Mouse (Mus musculus) layer of hippocampus, adult 18-20 months (tissue): ENCODE measurements around the gene Fam129c. TPM values are rescaled to one million over a fixed set of nuclear protein-coding genes. Genes with fewer than 3 reads are reported as not detected.

ENCODE experiments used
- DNase-seq, 2 experiments: peaks; one replicate each; pipeline ENCODE4 v3.0.0; 2022; ENCODE audit warnings: low spot score in 2 of 2
- total RNA-seq, 2 experiments: library from RNA; stranded (reverse); gene quantifications; 2 replicates each; pipeline ENCODE4 v1.2.3; 2021

Fam129c gene
- total RNA-seq, 2 experiments from 2014 or later: 2.5 to 3.1 TPM

DNA sequence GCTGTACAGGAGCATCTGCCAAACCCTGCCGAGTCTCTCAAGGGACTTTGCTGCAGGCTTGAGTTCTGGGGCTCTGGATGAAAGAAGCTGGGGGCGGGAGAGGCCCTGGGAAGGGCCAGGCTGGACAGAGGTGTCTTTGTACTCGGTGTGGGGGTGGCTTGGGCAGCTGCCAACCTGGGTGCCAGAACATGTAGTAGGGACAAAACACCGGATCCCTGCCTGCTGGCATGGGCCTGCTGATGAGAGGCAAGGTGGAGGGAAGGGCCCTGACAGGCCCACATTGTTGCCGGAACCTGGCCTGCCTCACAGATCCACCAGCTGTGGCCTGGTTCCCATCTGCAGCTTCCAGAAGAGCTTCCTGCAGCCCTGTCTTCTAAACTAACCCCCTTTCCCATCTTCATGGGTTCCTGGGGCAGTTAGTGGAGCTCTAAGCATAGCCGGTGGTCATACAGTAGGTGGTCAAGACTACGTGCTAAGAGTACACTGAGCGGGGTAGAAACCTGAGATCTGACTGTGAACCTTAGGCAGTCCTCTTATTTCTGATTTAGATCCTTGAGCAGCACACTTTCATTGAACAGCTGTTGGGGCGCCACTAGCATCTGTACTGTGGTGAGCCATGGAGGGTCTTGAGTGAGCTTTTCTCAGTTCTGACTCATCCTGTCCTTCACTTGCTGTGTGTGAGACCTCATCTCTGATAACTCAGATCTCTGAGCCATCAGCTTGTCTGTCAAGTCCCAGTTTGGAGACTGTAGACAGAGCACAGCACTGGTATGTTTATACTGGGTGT lies 24.4 kb upstream of the Fam129c start:
- DNase-seq: peak; percentile 72 to 88

DNA sequence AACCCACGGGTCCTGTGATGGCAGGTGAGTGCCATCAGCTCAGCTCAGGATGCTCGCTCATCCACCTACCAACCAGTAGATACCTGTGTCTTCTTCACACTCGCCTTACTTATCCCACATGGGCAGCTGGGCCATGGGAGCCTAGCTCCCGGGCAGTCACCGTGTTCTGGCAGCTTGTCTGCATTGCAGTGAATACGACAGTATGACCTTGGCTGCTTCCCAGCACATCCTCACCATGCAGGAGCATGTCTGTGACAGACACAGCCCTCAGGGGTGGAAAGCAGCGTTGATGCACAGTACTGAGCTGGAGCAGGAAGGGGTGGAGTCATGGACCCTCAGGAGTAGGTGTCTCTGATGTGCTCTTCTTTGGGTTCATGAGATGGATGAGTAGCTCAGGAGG lies 23.0 kb upstream of the Fam129c start:
- DNase-seq: no peak

- no peak for DNase-seq
Measured at GRCm38 (mm10) chr8:71575020-71575419, 22.4 kb upstream of the Fam129c start.

GRCm38 (mm10) chr8:71577856-71578387 lies 19.5 kb upstream of the Fam129c start:
- DNase-seq: peak in 1 of 2 experiments; percentile 70

DNA sequence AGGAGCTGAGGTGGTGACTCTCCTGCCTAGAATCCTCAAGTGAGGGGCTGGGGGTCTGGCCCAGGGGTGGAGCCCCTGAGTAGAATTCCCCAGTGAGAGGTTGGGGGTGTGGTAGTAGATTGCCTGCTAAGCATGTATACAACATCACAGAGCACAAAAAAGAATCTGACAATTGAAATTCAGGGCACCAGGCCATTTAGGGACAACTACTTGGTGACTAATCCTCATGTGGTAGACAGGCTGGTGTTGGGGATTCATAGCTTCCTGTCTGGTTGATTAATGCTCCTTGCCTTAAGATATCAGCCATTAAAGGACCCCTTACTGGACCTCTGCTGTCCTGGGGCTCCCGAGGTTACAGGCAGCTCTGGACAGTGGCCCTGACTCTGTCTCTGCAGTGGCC lies 18.4 kb upstream of the Fam129c start:
- no peak for DNase-seq

GRCm38 (mm10) chr8:71579476-71579875 lies 18.0 kb upstream of the Fam129c start:
- no peak for DNase-seq

GRCm38 (mm10) chr8:71580201-71580600 lies 17.2 kb upstream of the Fam129c start:
- no peak for DNase-seq

- DNase-seq: peak in 1 of 2 experiments; percentile 57
Measured at GRCm38 (mm10) chr8:71586891-71587290, 10.6 kb upstream of the Fam129c start.

GRCm38 (mm10) chr8:71588762-71589161 lies 8.7 kb upstream of the Fam129c start:
- DNase-seq: no peak

- no peak for DNase-seq
Measured at GRCm38 (mm10) chr8:71591017-71591416, 6.4 kb upstream of the Fam129c start.

- peak; percentile 95 to 97 for DNase-seq
Measured at GRCm38 (mm10) chr8:71591471-71592373, 5.7 kb upstream of the Fam129c start, which contains the start of gene Pgls. Gene Pgls, plus strand, starts transcription at chr8:71592176.

DNA sequence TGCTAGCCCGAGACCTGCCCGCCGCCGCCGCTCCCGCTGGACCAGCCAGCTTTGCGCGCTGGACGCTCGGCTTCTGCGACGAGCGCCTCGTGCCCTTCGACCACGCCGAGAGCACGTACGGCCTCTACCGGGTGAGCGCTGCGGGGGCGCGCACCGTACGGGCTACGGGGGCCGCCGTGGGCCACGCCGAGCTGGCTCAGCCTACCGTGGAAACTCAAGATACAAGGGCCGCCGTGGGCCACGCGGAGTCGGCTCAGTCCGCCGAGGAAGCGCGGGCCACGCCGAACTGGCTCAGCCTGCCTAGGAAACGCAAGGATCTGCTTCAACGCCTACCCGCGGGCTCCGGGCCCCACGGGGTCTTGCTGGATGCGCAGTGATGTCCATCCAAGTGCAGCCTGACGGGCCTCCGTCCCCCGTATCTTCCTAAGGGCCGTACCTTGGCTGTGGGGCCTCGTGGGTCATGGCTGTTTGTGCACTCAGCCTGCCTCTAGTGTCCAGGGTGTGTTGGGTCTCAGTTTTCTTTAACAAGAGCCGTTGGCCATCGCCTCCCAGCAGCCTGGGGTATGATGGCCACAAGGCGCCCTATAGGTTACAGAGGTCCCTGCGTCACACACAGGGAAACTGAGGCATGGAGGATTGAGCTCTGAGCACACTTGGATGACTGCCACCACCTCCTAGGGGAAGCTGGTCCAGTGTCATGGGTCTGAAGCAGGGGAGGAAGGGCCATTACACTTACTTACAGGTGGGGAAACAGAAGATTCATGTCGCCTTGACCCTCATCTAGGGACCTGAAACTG lies 4.9 kb upstream of the Fam129c start:
- peak; percentile 91 to 95 for DNase-seq

- no peak for DNase-seq
Measured at GRCm38 (mm10) chr8:71593556-71594323, 3.7 kb upstream of the Fam129c start.

- DNase-seq: no peak
Measured at GRCm38 (mm10) chr8:71594324-71594722, 3.1 kb upstream of the Fam129c start.

DNA sequence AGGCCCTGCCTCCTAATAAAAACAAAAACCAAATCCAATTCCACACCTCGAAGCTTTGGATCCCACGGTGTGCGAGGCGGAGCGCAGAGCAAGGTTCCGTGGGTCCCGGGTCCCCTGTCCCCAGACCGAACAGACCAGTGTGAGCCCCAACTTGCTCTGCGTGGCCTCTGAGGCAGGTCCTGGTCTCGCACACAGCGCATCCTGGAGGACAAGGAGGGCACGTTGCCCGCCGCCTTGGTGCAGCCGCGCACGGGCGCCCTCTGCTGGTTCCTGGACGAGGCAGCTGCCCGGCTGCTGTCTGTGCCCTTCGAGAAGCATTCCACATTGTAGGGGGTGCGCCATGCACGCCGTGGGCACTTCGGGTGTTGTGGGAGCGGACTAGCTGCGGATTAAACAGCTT lies 1.6 kb upstream of the Fam129c start:
- peak; percentile 77 to 94 for DNase-seq

- DNase-seq: no peak
Measured at GRCm38 (mm10) chr8:71596384-71596783, 1.1 kb upstream of the Fam129c start.

- DNase-seq: no peak
Measured at GRCm38 (mm10) chr8:71596798-71597197, 650 bp upstream of the Fam129c start.

- no peak for DNase-seq
Measured at GRCm38 (mm10) chr8:71598375-71598774, 927 bp downstream of the Fam129c start.

DNA sequence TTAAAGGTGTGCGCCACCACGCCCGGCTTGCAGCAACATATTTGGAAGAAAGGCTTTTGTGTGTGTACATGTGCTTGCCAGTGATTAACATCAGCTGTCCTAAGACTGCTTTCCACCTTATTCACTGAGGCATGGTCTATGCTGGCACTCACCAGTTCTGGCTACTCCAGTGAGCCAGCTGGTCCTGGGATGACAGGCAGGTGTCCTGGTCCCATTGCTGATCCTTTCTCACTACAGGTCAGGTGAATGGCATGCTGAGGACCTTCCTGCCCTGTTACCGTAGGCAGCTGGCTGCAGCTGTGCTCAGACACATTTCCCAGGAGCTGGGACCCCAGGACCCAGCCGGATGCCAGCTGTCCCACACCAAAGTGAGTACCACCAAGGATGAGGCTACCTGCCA lies 1.4 kb downstream of the Fam129c start:
- no peak for DNase-seq
